Mouse (Mus musculus) gonadal fat pad, adult 2 months (tissue): Measurements from ENCODE around the gene Spsb2. TPM values are rescaled to one million over a fixed set of nuclear protein-coding genes. Genes with fewer than 3 reads are reported as not detected.
A peak's percentile ranks its signal among the peaks of the same experiment; 100 is the strongest.
"Not testable (repeated sequence)": the region's sequence is repeated elsewhere in the genome, so short reads cannot be mapped to it uniquely, and the experiment has no call there.

Source experiments
- DNase-seq: peaks from one replicate; pipeline ENCODE4 v3.0.0-alpha.2; 2012; ENCODE audit warnings: low read depth
- polyA plus RNA-seq: library from polyadenylated mRNA; depleted of rRNA; stranded (reverse); fragments of >200 nt; gene quantifications from 2 replicates; pipeline ENCODE4 v1.2.3, GENCODE M21; 2012

Gene Spsb2
- polyA plus RNA-seq, 1 experiment = 20.5 TPM

- DNase-seq = no peak
These were observed 8.7 kb downstream of the Spsb2 start for GRCm38 (mm10) chr6:124817125-124817524.

GRCm38 (mm10) chr6:124817563-124817962 is 9.1 kb downstream of the Spsb2 start:
- no peak for DNase-seq

- DNase-seq = no peak
These were observed 9.5 kb downstream of the Spsb2 start for GRCm38 (mm10) chr6:124817971-124818370.

- no peak for DNase-seq
These were observed 12.4 kb downstream of the Spsb2 start for GRCm38 (mm10) chr6:124820891-124821290.

- DNase-seq = no peak
These were observed 13.6 kb downstream of the Spsb2 start for GRCm38 (mm10) chr6:124822049-124822448.

- DNase-seq = no peak
These were observed 19.7 kb downstream of the Spsb2 start for GRCm38 (mm10) chr6:124828101-124828592.

GRCm38 (mm10) chr6:124828868-124829798 is 20.7 kb downstream of the Spsb2 start, which contains the start of the genes Usp5 and Cdca3:
Usp5 (minus strand) TSS chr6:124829484.
Cdca3 (plus strand) TSS chr6:124829547.
- peak; percentile 100 for DNase-seq

GRCm38 (mm10) chr6:124829799-124830700 is 21.6 kb downstream of the Spsb2 start:
- no peak for DNase-seq

- not testable (repeated sequence) for DNase-seq
These were observed 22.7 kb downstream of the Spsb2 start for GRCm38 (mm10) chr6:124831199-124831598.

- no peak for DNase-seq
These were observed 23.2 kb downstream of the Spsb2 start for GRCm38 (mm10) chr6:124831649-124832048.

GRCm38 (mm10) chr6:124834512-124835081 is 26.1 kb downstream of the Spsb2 start:
- DNase-seq = no peak

GRCm38 (mm10) chr6:124835531-124835930 is 27.1 kb downstream of the Spsb2 start:
- DNase-seq = no peak

- no peak for DNase-seq
These were observed 27.9 kb downstream of the Spsb2 start for GRCm38 (mm10) chr6:124836411-124836810.

- no peak for DNase-seq
These were observed 31.3 kb downstream of the Spsb2 start for GRCm38 (mm10) chr6:124839805-124840204.

GRCm38 (mm10) chr6:124840241-124841167 is 32.0 kb downstream of the Spsb2 start, which contains the start of gene Gnb3:
Gnb3 (minus strand) TSS chr6:124840275.
- DNase-seq = no peak

- DNase-seq = no peak
These were observed 38.8 kb downstream of the Spsb2 start for GRCm38 (mm10) chr6:124847305-124847704.

- no peak for DNase-seq
These were observed 42.1 kb downstream of the Spsb2 start for GRCm38 (mm10) chr6:124850535-124850934.

GRCm38 (mm10) chr6:124854647-124855046 is 46.2 kb downstream of the Spsb2 start:
- DNase-seq = no peak

- no peak for DNase-seq
These were observed 47.9 kb downstream of the Spsb2 start for GRCm38 (mm10) chr6:124856321-124856720.
